Mouse (Mus musculus) monocyte, adult 5-6 weeks (primary cell): Measurements from ENCODE around the gene Prdm2. TPM values are rescaled to one million over a fixed set of nuclear protein-coding genes. Genes with fewer than 3 reads are reported as not detected.
A peak's percentile ranks its signal among the peaks of the same experiment; 100 is the strongest.

Source experiments
- ATAC-seq: fragments of 153-309, 156-312 bp; replicated peaks from 2 replicates; pipeline ENCODE4 v1.8.0; 2017; ENCODE audit warnings: mild to moderate bottlenecking; ENCODE audit not compliant: low TSS enrichment, insufficient number of reproducible peaks, severe bottlenecking, poor library complexity, low FRiP score
- total RNA-seq: library from RNA; stranded (forward); fragments of 200-1000, 200-491, 200-594 nt; gene quantifications from 3 replicates; pipeline ENCODE4 v1.2.3, GENCODE M21; 2017

Gene Prdm2
- total RNA-seq, result 26.7 to 41.5 TPM (median 30.2 TPM) in 3 replicates

GRCm38 (mm10) chr4:143212341-143213174 is at the start of gene Prdm2:
TSS of gene Prdm2 (minus strand) at chr4:143212995.
- ATAC-seq, result peak; percentile 32

- ATAC-seq, result no peak
These were observed 47.0 kb upstream of the Prdm2 start for GRCm38 (mm10) chr4:143259718-143260349.

GRCm38 (mm10) chr4:143258517-143258916 is 45.7 kb upstream of the Prdm2 start:
- peak; percentile 50 for ATAC-seq

- ATAC-seq, result no peak
These were observed 45.2 kb upstream of the Prdm2 start for GRCm38 (mm10) chr4:143257971-143258370.

- no peak for ATAC-seq
These were observed 42.7 kb upstream of the Prdm2 start for GRCm38 (mm10) chr4:143255541-143255940.

- no peak for ATAC-seq
These were observed 40.6 kb upstream of the Prdm2 start for GRCm38 (mm10) chr4:143253356-143253755.

- no peak for ATAC-seq
These were observed 35.3 kb upstream of the Prdm2 start for GRCm38 (mm10) chr4:143248050-143248449.

- ATAC-seq, result no peak
These were observed 28.5 kb upstream of the Prdm2 start for GRCm38 (mm10) chr4:143241294-143241693.

- no peak for ATAC-seq
These were observed 26.9 kb upstream of the Prdm2 start for GRCm38 (mm10) chr4:143239615-143240201.

GRCm38 (mm10) chr4:143239117-143239516 is 26.3 kb upstream of the Prdm2 start:
- no peak for ATAC-seq

GRCm38 (mm10) chr4:143238241-143239031 is 25.6 kb upstream of the Prdm2 start:
- no peak; the same call in 1 of the 2 replicates for ATAC-seq

GRCm38 (mm10) chr4:143231790-143232422 is 19.1 kb upstream of the Prdm2 start:
- ATAC-seq, result no peak

- ATAC-seq, result no peak
These were observed 18.3 kb upstream of the Prdm2 start for GRCm38 (mm10) chr4:143231110-143231509.

GRCm38 (mm10) chr4:143227976-143228375 is 15.2 kb upstream of the Prdm2 start:
- ATAC-seq, result no peak

- no peak for ATAC-seq
These were observed 13.1 kb upstream of the Prdm2 start for GRCm38 (mm10) chr4:143225886-143226285.

- ATAC-seq, result no peak
These were observed 6.5 kb upstream of the Prdm2 start for GRCm38 (mm10) chr4:143219316-143219751.

- no peak for ATAC-seq
These were observed 6.1 kb upstream of the Prdm2 start for GRCm38 (mm10) chr4:143218858-143219257.

- ATAC-seq, result no peak
These were observed 4.4 kb upstream of the Prdm2 start for GRCm38 (mm10) chr4:143217189-143217588.
